ENCODE assay signal across 21 mouse cellular contexts in the genomic region with DNA sequence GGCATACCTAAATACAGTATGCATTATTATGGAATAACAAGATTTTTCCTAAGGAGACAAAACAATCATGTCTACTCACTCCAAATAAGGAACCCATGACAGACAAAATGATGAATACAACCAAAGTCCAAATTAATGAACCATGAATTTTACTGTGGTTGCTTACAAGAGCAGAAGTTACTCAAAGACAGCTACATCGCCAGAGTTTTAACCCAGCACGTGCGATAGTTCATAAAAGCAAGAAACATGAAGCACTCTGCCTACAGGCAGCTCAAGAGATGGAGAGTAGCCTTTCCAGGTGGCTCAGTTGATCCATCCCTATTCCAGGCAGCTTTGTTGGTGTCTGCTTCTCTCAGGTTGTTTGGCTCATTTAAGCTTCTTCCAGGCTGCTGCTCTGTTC.
"Had no signal": no experiment of that assay in that cellular context is flagged by ENCODE, and none has a peak within 500 bp of the region (broad histone marks: within the 10 kb centered on the region; RNA-seq: fewer than 3 reads in every experiment).

No protein-coding gene starts in this region.

- H3K9ac ChIP-seq: limb, embryonic 12.5 days; limb, embryonic 15.5 days; liver, embryonic 14.5 days; liver, postnatal 0 days; lung, embryonic 14.5 days; midbrain, embryonic 13.5 days; neural tube, embryonic 12.5 days; neural tube, embryonic 15.5 days had no signal

- H3K9me3 ChIP-seq: limb, embryonic 12.5 days; limb, embryonic 15.5 days; midbrain, embryonic 13.5 days; neural tube, embryonic 12.5 days; neural tube, embryonic 15.5 days had no signal

- H3K4me2 ChIP-seq: limb, embryonic 12.5 days; limb, embryonic 15.5 days; liver, embryonic 11.5 days; lung, embryonic 14.5 days; midbrain, embryonic 13.5 days; neural tube, embryonic 12.5 days; neural tube, embryonic 15.5 days had no signal

- H3K27ac ChIP-seq: limb, embryonic 12.5 days; limb, embryonic 15.5 days; liver, embryonic 14.5 days; macrophage; midbrain, embryonic 13.5 days; neural tube, embryonic 12.5 days; neural tube, embryonic 15.5 days; stomach, postnatal 0 days had no signal

- H3K4me3 ChIP-seq: limb, embryonic 12.5 days; limb, embryonic 15.5 days; midbrain, embryonic 13.5 days; neural tube, embryonic 12.5 days; neural tube, embryonic 15.5 days had no signal

- H3K4me1 ChIP-seq: limb, embryonic 15.5 days; midbrain, embryonic 13.5 days; neural tube, embryonic 12.5 days; neural tube, embryonic 15.5 days had no signal

- ATAC-seq: intestine, postnatal 0 days; liver, postnatal 0 days; lung, postnatal 0 days; midbrain, embryonic 13.5 days; midbrain, embryonic 16.5 days had no signal

- H3K36me3 ChIP-seq: limb, embryonic 12.5 days; limb, embryonic 15.5 days; midbrain, embryonic 13.5 days; neural tube, embryonic 12.5 days; neural tube, embryonic 15.5 days had no signal

- DNase-seq: left cerebral cortex, postnatal 4 days; liver, postnatal 0 days; lung, embryonic 14.5 days; right cerebral cortex, adult 18-20 months; right cerebral cortex, postnatal 14 days; right cerebral cortex, postnatal 4 days; thymus, adult 2 months; thymus, postnatal 14 days; thymus, postnatal 4 days had no signal

- H3K27me3 ChIP-seq: limb, embryonic 12.5 days; limb, embryonic 15.5 days; neural tube, embryonic 12.5 days; neural tube, embryonic 15.5 days had no signal
